Comparison of ENCODE assay signal across 14 mouse cellular contexts in genomic region chr9:58044828-58045227, GRCm38 (mm10). TPM values are rescaled to one million over a fixed set of nuclear protein-coding genes. Genes with fewer than 3 reads are reported as not detected.
DNase-seq lines count a peak whose midpoint lies in the region; ATAC-seq and TF ChIP-seq lines count a peak whose summit lies in the region.
"Had no signal": no experiment of that assay in that cellular context is flagged by ENCODE, and none has a peak within 500 bp of the region (broad histone marks: within the 10 kb centered on the region; RNA-seq: fewer than 3 reads in every experiment).

No protein-coding gene starts in this region.

- H3K4me2 ChIP-seq in forebrain, postnatal 0 days (ENCODE audit: low read depth) = no peak overlapping the region
- no peak overlapping the region for H3K4me2 ChIP-seq in neural tube, embryonic 14.5 days (ENCODE audit: low read depth, low read length)
- H3K4me2 ChIP-seq: embryonic facial prominence, embryonic 13.5 days; heart, embryonic 12.5 days; limb, embryonic 12.5 days; lung, embryonic 15.5 days had no signal

- H3K36me3 ChIP-seq in forebrain, postnatal 0 days (ENCODE audit: insufficient read depth) = no peaks in the 10 kb centered on the region
- H3K36me3 ChIP-seq in midbrain, embryonic 10.5 days = no peaks in the 10 kb centered on the region
- H3K36me3 ChIP-seq in neural tube, embryonic 14.5 days (ENCODE audit: control insufficient read depth, insufficient read depth, low read length) = no peaks in the 10 kb centered on the region
- H3K36me3 ChIP-seq: embryonic facial prominence, embryonic 13.5 days; heart, embryonic 12.5 days; limb, embryonic 12.5 days; lung, embryonic 15.5 days had no signal

- intact Hi-C loops in left cerebral cortex, postnatal 10 days (cut with DNase I) = no loop called here

- no peak for TF ChIP-seq CTCF in forebrain, postnatal 0 days (IDR thresholded peaks at IDR 0.05; ENCODE audit: low read depth)

- H3K27ac ChIP-seq in forebrain, postnatal 0 days (ENCODE audit: low read depth, low read length) = peak overlapping the region; percentile 21; the same call in 1 of the 2 replicates
- H3K27ac ChIP-seq in midbrain, embryonic 10.5 days (replicated peaks) = peak overlapping the region; percentile 68
- no peak overlapping the region for H3K27ac ChIP-seq in neural tube, embryonic 14.5 days (ENCODE audit: low read depth, low read length)
- H3K27ac ChIP-seq: embryonic facial prominence, embryonic 13.5 days; limb, embryonic 12.5 days; lung, embryonic 15.5 days had no signal

- ATAC-seq in forebrain, postnatal 0 days = peak; percentile 21; the same call in 1 of the 2 replicates
- ATAC-seq in neural tube, embryonic 14.5 days (ENCODE audit: low read depth) = peak; percentile 30; the same call in 1 of the 2 replicates
- ATAC-seq in granulocyte monocyte progenitor cell, adult 5-6 weeks (replicated peaks; ENCODE audit: poor library complexity, severe bottlenecking) = no peak

- DNase-seq in embryo, embryonic 10.5 days (ENCODE audit: low spot score) = peak; percentile 53
- DNase-seq in embryo, embryonic 10 days (ENCODE audit: low spot score) = no peak
- peak; percentile 63 for DNase-seq in forebrain, postnatal 0 days
- peak; percentile 29 for DNase-seq in midbrain, embryonic 10.5 days (ENCODE audit: low spot score)
- DNase-seq in left cerebral cortex, adult 18-20 months (ENCODE audit: low spot score in 2 of 2) = no peak
- DNase-seq in left cerebral cortex, postnatal 10 days (ENCODE audit: extremely low spot score in 1 of 2, low spot score in 2 of 2) = no peak
- DNase-seq: cerebellum, adult 2 months; kidney, postnatal 4 days had no signal

- H3K9ac ChIP-seq in forebrain, postnatal 0 days = 0 out of 2 replicates have a peak overlapping the region, but pooled peaks have one; percentile 3
- H3K9ac ChIP-seq in neural tube, embryonic 14.5 days (replicated peaks; ENCODE audit: low read depth, low read length) = no peak overlapping the region
- H3K9ac ChIP-seq: embryonic facial prominence, embryonic 13.5 days; heart, embryonic 12.5 days; limb, embryonic 12.5 days; lung, embryonic 15.5 days had no signal

- H3K4me1 ChIP-seq in forebrain, postnatal 0 days (ENCODE audit: insufficient read depth) = peaks cover 35% of the 10 kb centered on the region
- peaks cover 99% of the 10 kb centered on the region for H3K4me1 ChIP-seq in midbrain, embryonic 10.5 days
- peaks cover 66% of the 10 kb centered on the region for H3K4me1 ChIP-seq in neural tube, embryonic 14.5 days (ENCODE audit: control insufficient read depth, insufficient read depth, low read length)
- H3K4me1 ChIP-seq: lung, embryonic 15.5 days had no signal

- no peaks in the 10 kb centered on the region for H3K9me3 ChIP-seq in forebrain, postnatal 0 days (ENCODE audit: low read length)
- H3K9me3 ChIP-seq in midbrain, embryonic 10.5 days (replicated peaks) = no peaks in the 10 kb centered on the region
- H3K9me3 ChIP-seq in neural tube, embryonic 14.5 days (ENCODE audit: control insufficient read depth, low read length) = no peaks in the 10 kb centered on the region
- H3K9me3 ChIP-seq: embryonic facial prominence, embryonic 13.5 days; heart, embryonic 12.5 days; limb, embryonic 12.5 days; lung, embryonic 15.5 days had no signal

- no peaks in the 10 kb centered on the region for H3K27me3 ChIP-seq in forebrain, postnatal 0 days (ENCODE audit: insufficient read depth, low read length)
- peaks cover 55% of the 10 kb centered on the region for H3K27me3 ChIP-seq in midbrain, embryonic 10.5 days (ENCODE audit: low read depth, poor library complexity, severe bottlenecking)
- H3K27me3 ChIP-seq in neural tube, embryonic 14.5 days (ENCODE audit: control insufficient read depth, insufficient read depth, low read length) = no peaks in the 10 kb centered on the region

- WGBS in forebrain, postnatal 0 days = 18% methylated on average over 10 of the region's 10 CpGs
- 35% methylated on average over 10 of the region's 10 CpGs for WGBS in midbrain, embryonic 10.5 days
- 7% methylated on average over 10 of the region's 10 CpGs for WGBS in neural tube, embryonic 14.5 days

- H3K4me3 ChIP-seq in forebrain, postnatal 0 days (ENCODE audit: low read depth, low read length) = no peak overlapping the region
- H3K4me3 ChIP-seq in midbrain, embryonic 10.5 days = no peak overlapping the region
- no peak overlapping the region for H3K4me3 ChIP-seq in neural tube, embryonic 14.5 days (ENCODE audit: low read depth, low read length)
- H3K4me3 ChIP-seq: embryonic facial prominence, embryonic 13.5 days; heart, embryonic 12.5 days; limb, embryonic 12.5 days; lung, embryonic 15.5 days had no signal

RNA-seq across cellular contexts. Expression of gene Stra6, which starts 18.8 kb away (rescaled TPM):
- 13.9 and 16.2 TPM in 2 replicates for total RNA-seq in forebrain, postnatal 0 days (2014; rRNA removed)
- polyA plus RNA-seq in forebrain, postnatal 0 days (2015; fragmentation: Nextera tagmentation; extraction: Ambion mirVana) = 9.6 and 11.0 TPM in 2 replicates
- 15.2 TPM in 2 replicates for polyA plus RNA-seq in midbrain, embryonic 10.5 days (2016; fragmentation: Nextera tagmentation; extraction: Ambion mirVana)
- polyA plus RNA-seq in neural tube, embryonic 14.5 days (2014; fragmentation: Nextera tagmentation; extraction: Ambion mirVana) = 6.0 and 28.4 TPM in 2 replicates
- total RNA-seq in granulocyte monocyte progenitor cell, adult 5-6 weeks (2014; fragmentation: Nextera tagmentation) = not detected in 2 replicates
- not detected in 2 replicates for total RNA-seq in granulocyte monocyte progenitor cell, adult 5-6 weeks (2017)
- total RNA-seq in left cerebral cortex, adult 18-20 months (2021) = 10 to 100 TPM in 1 of 2 experiments, 1 to 10 TPM in 1; 7.8 to 10.3 TPM
- 10 to 100 TPM in 1 of 2 experiments, 1 to 10 TPM in 1; 10.0 to 10.9 TPM for total RNA-seq in left cerebral cortex, postnatal 10 days (2021)

RNA-seq across cellular contexts. Expression of gene Cyp11a1, which starts 38.6 kb away (rescaled TPM):
- total RNA-seq in forebrain, postnatal 0 days (2014; rRNA removed) = 0.29 and 1.2 TPM in 2 replicates
- polyA plus RNA-seq in forebrain, postnatal 0 days (2015; fragmentation: Nextera tagmentation; extraction: Ambion mirVana) = 0.77 and 0.88 TPM in 2 replicates
- polyA plus RNA-seq in midbrain, embryonic 10.5 days (2016; fragmentation: Nextera tagmentation; extraction: Ambion mirVana) = 0.07 and 0.09 TPM in 2 replicates
- 0.43 and 0.71 TPM in 2 replicates for polyA plus RNA-seq in neural tube, embryonic 14.5 days (2014; fragmentation: Nextera tagmentation; extraction: Ambion mirVana)
- 0.58 and 7.0 TPM in 2 replicates for total RNA-seq in granulocyte monocyte progenitor cell, adult 5-6 weeks (2014; fragmentation: Nextera tagmentation)
- total RNA-seq in granulocyte monocyte progenitor cell, adult 5-6 weeks (2017) = 0.52 and 1.2 TPM in 2 replicates
- 1 to 10 TPM; 1.8 to 2.7 TPM for total RNA-seq in left cerebral cortex, adult 18-20 months (2021)
- 1 to 10 TPM; 2.4 to 3.4 TPM for total RNA-seq in left cerebral cortex, postnatal 10 days (2021)
- polyA plus RNA-seq: heart, embryonic 12.5 days had no signal

Comparison
In these comparisons a context has a peak if more than half of its experiments do, and no peak if none do; other contexts are left out.
1. DNase-seq: peak in embryo, embryonic 10.5 days (single experiment), forebrain, postnatal 0 days (single experiment) and midbrain, embryonic 10.5 days (single experiment); none in embryo, embryonic 10 days (single experiment), left cerebral cortex, adult 18-20 months (0 of 2) and left cerebral cortex, postnatal 10 days (0 of 2).
2. RNA of gene Stra6, which starts 18.8 kb away (total RNA-seq): 13.9 to 16.2 TPM in forebrain, postnatal 0 days, 10.0 to 10.9 TPM in left cerebral cortex, postnatal 10 days and 7.8 to 10.3 TPM in left cerebral cortex, adult 18-20 months; not detected in granulocyte monocyte progenitor cell, adult 5-6 weeks; every median in the first group is over 4 times any median in the second.